Mouse (Mus musculus): ENCODE data around the gene G430095P16Rik. TPM values are rescaled to one million over a fixed set of nuclear protein-coding genes. Genes with fewer than 3 reads are reported as not detected.

G430095P16Rik gene
- polyA plus RNA-seq, 1 experiment from 2014 or later = 1.5 TPM

- ATAC-seq (peak; percentile 89), DNase-seq (ENCODE audit: low spot score) (peak; percentile 95)
- H3K9me3 ChIP-seq (replicated peaks; ENCODE audit: control insufficient read depth, low read length) = no peaks in the 10 kb centered on the region
- H3K36me3 ChIP-seq (ENCODE audit: control insufficient read depth, insufficient read depth, low read length) = peaks cover 25% of the 10 kb centered on the region
- H3K9ac ChIP-seq (ENCODE audit: low read length) = peak overlapping the region; percentile 69
- peaks cover 31% of the 10 kb centered on the region for H3K4me1 ChIP-seq (ENCODE audit: control insufficient read depth, insufficient read depth, low read length)
- H3K27ac ChIP-seq (ENCODE audit: low read depth, low read length) = no peak overlapping the region
- H3K27me3 ChIP-seq (replicated peaks; ENCODE audit: control insufficient read depth, insufficient read depth, low read length) = no peaks in the 10 kb centered on the region
- H3K4me3 ChIP-seq (ENCODE audit: low read depth, low read length) = peak overlapping the region; percentile 68
- peak overlapping the region; percentile 90 for H3K4me2 ChIP-seq (ENCODE audit: low read length)
- WGBS = under 1% methylated on average over 47 of the region's 47 CpGs
Measured at GRCm38 (mm10) chr8:84689091-84689915, 33.5 kb upstream of the G430095P16Rik start.

- Histone ChIP-seq H3K36me3 (ENCODE audit: control insufficient read depth, insufficient read depth, low read length) (peaks cover 55% of the 10 kb centered on the region), H3K9me3 (replicated peaks; ENCODE audit: control insufficient read depth, low read length) (no peaks in the 10 kb centered on the region), H3K27me3 (replicated peaks; ENCODE audit: control insufficient read depth, insufficient read depth, low read length) (no peaks in the 10 kb centered on the region), H3K4me1 (ENCODE audit: control insufficient read depth, insufficient read depth, low read length) (peaks cover 12% of the 10 kb centered on the region), H3K4me3 (ENCODE audit: low read depth, low read length) (no peak overlapping the region), H3K4me2 (ENCODE audit: low read length) (no peak overlapping the region), H3K9ac (ENCODE audit: low read length) (no peak overlapping the region), H3K27ac (ENCODE audit: low read depth, low read length) (no peak overlapping the region)
- WGBS = 79% methylated on average over 4 of the region's 4 CpGs
- DNase-seq (ENCODE audit: low spot score) = no peak
- no peak for ATAC-seq
Measured at GRCm38 (mm10) chr8:84693332-84693731, 29.5 kb upstream of the G430095P16Rik start.

GRCm38 (mm10) chr8:84695140-84695539 is 27.7 kb upstream of the G430095P16Rik start:
- H3K9ac ChIP-seq (ENCODE audit: low read length) = no peak overlapping the region
- no peak overlapping the region for H3K4me3 ChIP-seq (ENCODE audit: low read depth, low read length)
- peaks cover 69% of the 10 kb centered on the region for H3K36me3 ChIP-seq (ENCODE audit: control insufficient read depth, insufficient read depth, low read length)
- H3K9me3 ChIP-seq (replicated peaks; ENCODE audit: control insufficient read depth, low read length) = no peaks in the 10 kb centered on the region
- DNase-seq (ENCODE audit: low spot score) = no peak
- no peaks in the 10 kb centered on the region for H3K27me3 ChIP-seq (replicated peaks; ENCODE audit: control insufficient read depth, insufficient read depth, low read length)
- H3K27ac ChIP-seq (ENCODE audit: low read depth, low read length) = no peak overlapping the region
- H3K4me2 ChIP-seq (ENCODE audit: low read length) = no peak overlapping the region
- H3K4me1 ChIP-seq (ENCODE audit: control insufficient read depth, insufficient read depth, low read length) = peaks cover 3% of the 10 kb centered on the region; the same call in 1 of the 2 replicates
- ATAC-seq = no peak
- WGBS = 90% methylated on average over 6 of the region's 6 CpGs

GRCm38 (mm10) chr8:84697166-84698130 is 25.4 kb upstream of the G430095P16Rik start:
- Histone ChIP-seq H3K27ac (ENCODE audit: low read depth, low read length) (no peak overlapping the region), H3K27me3 (replicated peaks; ENCODE audit: control insufficient read depth, insufficient read depth, low read length) (peaks cover 11% of the 10 kb centered on the region), H3K4me1 (ENCODE audit: control insufficient read depth, insufficient read depth, low read length) (0 out of 2 replicates have a peak, but pooled peaks cover 3% of the 10 kb centered on the region), H3K4me3 (ENCODE audit: low read depth, low read length) (no peak overlapping the region), H3K9me3 (replicated peaks; ENCODE audit: control insufficient read depth, low read length) (no peaks in the 10 kb centered on the region), H3K4me2 (ENCODE audit: low read length) (no peak overlapping the region), H3K9ac (ENCODE audit: low read length) (no peak overlapping the region), H3K36me3 (ENCODE audit: control insufficient read depth, insufficient read depth, low read length) (peaks cover 54% of the 10 kb centered on the region)
- DNase-seq (ENCODE audit: low spot score) (peak; percentile 76), ATAC-seq (no peak)
- WGBS = 88% methylated on average over 14 of the region's 14 CpGs

GRCm38 (mm10) chr8:84698288-84698687 is 24.5 kb upstream of the G430095P16Rik start:
- Histone ChIP-seq H3K4me3 (ENCODE audit: low read depth, low read length) (no peak overlapping the region), H3K36me3 (ENCODE audit: control insufficient read depth, insufficient read depth, low read length) (peaks cover 51% of the 10 kb centered on the region), H3K9ac (ENCODE audit: low read length) (no peak overlapping the region), H3K27ac (ENCODE audit: low read depth, low read length) (no peak overlapping the region), H3K27me3 (replicated peaks; ENCODE audit: control insufficient read depth, insufficient read depth, low read length) (peaks cover 19% of the 10 kb centered on the region), H3K9me3 (replicated peaks; ENCODE audit: control insufficient read depth, low read length) (no peaks in the 10 kb centered on the region), H3K4me1 (ENCODE audit: control insufficient read depth, insufficient read depth, low read length) (peaks cover 4% of the 10 kb centered on the region; the same call in 1 of the 2 replicates), H3K4me2 (ENCODE audit: low read length) (no peak overlapping the region)
- no peak for DNase-seq (ENCODE audit: low spot score)
- no peak for ATAC-seq
- 90% methylated on average over 5 of the region's 5 CpGs for WGBS

- WGBS = 89% methylated on average over 9 of the region's 9 CpGs
- Histone ChIP-seq H3K4me2 (ENCODE audit: low read length) (no peak overlapping the region), H3K27ac (ENCODE audit: low read depth, low read length) (peak overlapping the region; percentile 70), H3K4me3 (ENCODE audit: low read depth, low read length) (no peak overlapping the region), H3K4me1 (ENCODE audit: control insufficient read depth, insufficient read depth, low read length) (peaks cover 8% of the 10 kb centered on the region), H3K27me3 (replicated peaks; ENCODE audit: control insufficient read depth, insufficient read depth, low read length) (peaks cover 23% of the 10 kb centered on the region), H3K9ac (ENCODE audit: low read length) (no peak overlapping the region), H3K36me3 (ENCODE audit: control insufficient read depth, insufficient read depth, low read length) (peaks cover 47% of the 10 kb centered on the region), H3K9me3 (replicated peaks; ENCODE audit: control insufficient read depth, low read length) (no peaks in the 10 kb centered on the region)
- ATAC-seq (no peak), DNase-seq (ENCODE audit: low spot score) (no peak)
Measured at GRCm38 (mm10) chr8:84698929-84699401, 23.8 kb upstream of the G430095P16Rik start.

GRCm38 (mm10) chr8:84699861-84700322 is 22.9 kb upstream of the G430095P16Rik start:
- peak overlapping the region; percentile 52; the same call in 1 of the 2 replicates for H3K27ac ChIP-seq (ENCODE audit: low read depth, low read length)
- H3K27me3 ChIP-seq (replicated peaks; ENCODE audit: control insufficient read depth, insufficient read depth, low read length) = peaks cover 29% of the 10 kb centered on the region
- no peak for ATAC-seq
- 58% methylated on average over 7 of the region's 7 CpGs for WGBS
- H3K9me3 ChIP-seq (replicated peaks; ENCODE audit: control insufficient read depth, low read length) = no peaks in the 10 kb centered on the region
- no peak overlapping the region for H3K9ac ChIP-seq (ENCODE audit: low read length)
- H3K4me1 ChIP-seq (ENCODE audit: control insufficient read depth, insufficient read depth, low read length) = peaks cover 12% of the 10 kb centered on the region
- H3K36me3 ChIP-seq (ENCODE audit: control insufficient read depth, insufficient read depth, low read length) = peaks cover 49% of the 10 kb centered on the region
- DNase-seq (ENCODE audit: low spot score) = peak; percentile 65
- H3K4me2 ChIP-seq (ENCODE audit: low read length) = no peak overlapping the region
- H3K4me3 ChIP-seq (ENCODE audit: low read depth, low read length) = no peak overlapping the region

GRCm38 (mm10) chr8:84700526-84700925 is 22.3 kb upstream of the G430095P16Rik start:
- H3K9me3 ChIP-seq (replicated peaks; ENCODE audit: control insufficient read depth, low read length) = no peaks in the 10 kb centered on the region
- no peak overlapping the region for H3K4me2 ChIP-seq (ENCODE audit: low read length)
- H3K36me3 ChIP-seq (ENCODE audit: control insufficient read depth, insufficient read depth, low read length) = peaks cover 43% of the 10 kb centered on the region
- H3K4me3 ChIP-seq (ENCODE audit: low read depth, low read length) = no peak overlapping the region
- peaks cover 12% of the 10 kb centered on the region for H3K4me1 ChIP-seq (ENCODE audit: control insufficient read depth, insufficient read depth, low read length)
- no peak overlapping the region for H3K9ac ChIP-seq (ENCODE audit: low read length)
- peaks cover 29% of the 10 kb centered on the region for H3K27me3 ChIP-seq (replicated peaks; ENCODE audit: control insufficient read depth, insufficient read depth, low read length)
- peak overlapping the region; percentile 52; the same call in 1 of the 2 replicates for H3K27ac ChIP-seq (ENCODE audit: low read depth, low read length)
- ATAC-seq = no peak
- no peak for DNase-seq (ENCODE audit: low spot score)
- WGBS = 87% methylated on average over 5 of the region's 5 CpGs

Data from forebrain, embryonic 14.5 days (tissue).